In genomic region chr9:97111506-97111905, GRCm38 (mm10) we compare ENCODE assay signal across 8 mouse cellular contexts. TPM values are rescaled to one million over a fixed set of nuclear protein-coding genes. Genes with fewer than 3 reads are reported as not detected.
DNase-seq lines count a peak whose midpoint lies in the region; ATAC-seq and TF ChIP-seq lines count a peak whose summit lies in the region.

No protein-coding gene starts in this region.

- H3K27me3 ChIP-seq in neural tube, embryonic 11.5 days (ENCODE audit: control insufficient read depth, insufficient read depth, low read length) = no peaks in the 10 kb centered on the region
- H3K27me3 ChIP-seq in forebrain, embryonic 14.5 days (replicated peaks; ENCODE audit: control insufficient read depth, insufficient read depth, low read length) = no peaks in the 10 kb centered on the region
- H3K27me3 ChIP-seq in limb, embryonic 10.5 days (ENCODE audit: low read depth, poor library complexity, severe bottlenecking) = no peaks in the 10 kb centered on the region

- DNase-seq in neural tube, embryonic 11.5 days (ENCODE audit: low spot score) = no peak
- no peak for DNase-seq in neural tube, embryonic 10.5 days (ENCODE audit: extremely low spot score, low spot score)
- DNase-seq in forebrain, embryonic 14.5 days (ENCODE audit: low spot score) = no peak
- no peak for DNase-seq in limb, embryonic 10.5 days (ENCODE audit: low spot score)
- DNase-seq in layer of hippocampus, adult 8-10 months (ENCODE audit: low spot score in 2 of 2) = no peak
- DNase-seq in cerebellum, adult 9-10 months = no peak
- DNase-seq in T-cell, adult 2 months (ENCODE audit: low spot score) = no peak

- no peak for ATAC-seq in neural tube, embryonic 11.5 days (ENCODE audit: insufficient read depth, low FRiP score, low TSS enrichment)
- no peak for ATAC-seq in forebrain, embryonic 14.5 days

- no peak for TF ChIP-seq POLR2A in olfactory bulb, adult 2 months (IDR thresholded peaks at IDR 0.05; ENCODE audit: insufficient read depth, low read depth, low read length)

- TF ChIP-seq CTCF in olfactory bulb, adult 2 months (IDR thresholded peaks at IDR 0.05; ENCODE audit: insufficient read depth, low read depth, low read length) = no peak

- peak overlapping the region; percentile 61 for H3K4me2 ChIP-seq in neural tube, embryonic 11.5 days (ENCODE audit: low read depth)
- H3K4me2 ChIP-seq in forebrain, embryonic 14.5 days (ENCODE audit: low read length) = peak overlapping the region; percentile 62

- 7% methylated on average over 6 of the region's 6 CpGs for WGBS in neural tube, embryonic 11.5 days
- WGBS in forebrain, embryonic 14.5 days = 2% methylated on average over 6 of the region's 6 CpGs
- WGBS in limb, embryonic 10.5 days = 10% methylated on average over 6 of the region's 6 CpGs
- 5% methylated on average over 6 of the region's 6 CpGs for WGBS in olfactory bulb, adult 2 months

- peaks cover 10% of the 10 kb centered on the region for H3K4me1 ChIP-seq in neural tube, embryonic 11.5 days (ENCODE audit: control insufficient read depth, insufficient read depth, low read length)
- peaks cover 10% of the 10 kb centered on the region; the same call in 1 of the 2 replicates for H3K4me1 ChIP-seq in forebrain, embryonic 14.5 days (ENCODE audit: control insufficient read depth, insufficient read depth, low read length)
- peaks cover 23% of the 10 kb centered on the region for H3K4me1 ChIP-seq in limb, embryonic 10.5 days
- H3K4me1 ChIP-seq in olfactory bulb, adult 2 months (ENCODE audit: control insufficient read depth, insufficient read depth, low read length) = peaks cover 3% of the 10 kb centered on the region; the same call in 1 of the 2 replicates

- H3K36me3 ChIP-seq in neural tube, embryonic 11.5 days (ENCODE audit: control insufficient read depth, insufficient read depth, low read length) = no peaks in the 10 kb centered on the region
- H3K36me3 ChIP-seq in forebrain, embryonic 14.5 days (ENCODE audit: control insufficient read depth, insufficient read depth, low read length) = no peaks in the 10 kb centered on the region
- H3K36me3 ChIP-seq in limb, embryonic 10.5 days = peaks cover 7% of the 10 kb centered on the region

- no peaks in the 10 kb centered on the region for H3K9me3 ChIP-seq in neural tube, embryonic 11.5 days (ENCODE audit: control insufficient read depth, low read length)
- H3K9me3 ChIP-seq in forebrain, embryonic 14.5 days (replicated peaks; ENCODE audit: control insufficient read depth, low read length) = no peaks in the 10 kb centered on the region
- no peaks in the 10 kb centered on the region for H3K9me3 ChIP-seq in limb, embryonic 10.5 days (replicated peaks)

- H3K27ac ChIP-seq in neural tube, embryonic 11.5 days (ENCODE audit: low read depth, low read length) = peak overlapping the region; percentile 24; the same call in 1 of the 2 replicates
- no peak overlapping the region for H3K27ac ChIP-seq in forebrain, embryonic 14.5 days (ENCODE audit: low read depth, low read length)
- H3K27ac ChIP-seq in limb, embryonic 10.5 days = peak overlapping the region; percentile 96
- H3K27ac ChIP-seq in olfactory bulb, adult 2 months (ENCODE audit: insufficient read depth, low read depth, low read length) = peak overlapping the region; percentile 53; the same call in 1 of the 2 replicates

- H3K4me3 ChIP-seq in neural tube, embryonic 11.5 days (ENCODE audit: low read depth, low read length) = peak overlapping the region; percentile 84
- H3K4me3 ChIP-seq in forebrain, embryonic 14.5 days (ENCODE audit: low read depth, low read length) = peak overlapping the region; percentile 82
- H3K4me3 ChIP-seq in limb, embryonic 10.5 days = peak overlapping the region; percentile 89
- H3K4me3 ChIP-seq in olfactory bulb, adult 2 months (ENCODE audit: insufficient read depth, low read depth, low read length) = peak overlapping the region; percentile 89

- H3K9ac ChIP-seq in neural tube, embryonic 11.5 days (ENCODE audit: low read length) = peak overlapping the region; percentile 87
- peak overlapping the region; percentile 87 for H3K9ac ChIP-seq in forebrain, embryonic 14.5 days (ENCODE audit: low read length)

RNA-seq across cellular contexts. Expression of gene Slc25a36, which starts 0.5 kb away (rescaled TPM):
- polyA plus RNA-seq in neural tube, embryonic 11.5 days (2014; fragmentation: Nextera tagmentation; extraction: Ambion mirVana) = 78.2 and 82.4 TPM in 2 replicates
- polyA plus RNA-seq in forebrain, embryonic 14.5 days (2014; fragmentation: Nextera tagmentation; extraction: Ambion mirVana) = 66.8 and 71.5 TPM in 2 replicates
- polyA plus RNA-seq in limb, embryonic 10.5 days (2016; fragmentation: Nextera tagmentation; extraction: Ambion mirVana) = 46.6 and 69.0 TPM in 2 replicates
- polyA plus RNA-seq in olfactory bulb, adult 2 months (2012; ENCODE audit: insufficient read depth, insufficient read length, low replicate concordance, missing spikeins) = not detected in 2 replicates
- 10 to 100 TPM; 70.8 to 93.0 (median 81.4) TPM for total RNA-seq in layer of hippocampus, adult 8-10 months (2022)
